Mouse (Mus musculus) gastrocnemius, adult 18-20 months (tissue): ENCODE results near the gene Sdc1. TPM values are rescaled to one million over a fixed set of nuclear protein-coding genes. Genes with fewer than 3 reads are reported as not detected.

Source experiments
- DNase-seq: peaks from one replicate; pipeline ENCODE4 v3.0.0; 2021; ENCODE audit warnings: low spot score
- total RNA-seq, 2 experiments: library from RNA; stranded (reverse); gene quantifications; 2 replicates each; pipeline ENCODE4 v1.2.3; 2021

Gene Sdc1
- total RNA-seq, 2 experiments from 2014 or later = 2.2 to 3.1 TPM

DNA sequence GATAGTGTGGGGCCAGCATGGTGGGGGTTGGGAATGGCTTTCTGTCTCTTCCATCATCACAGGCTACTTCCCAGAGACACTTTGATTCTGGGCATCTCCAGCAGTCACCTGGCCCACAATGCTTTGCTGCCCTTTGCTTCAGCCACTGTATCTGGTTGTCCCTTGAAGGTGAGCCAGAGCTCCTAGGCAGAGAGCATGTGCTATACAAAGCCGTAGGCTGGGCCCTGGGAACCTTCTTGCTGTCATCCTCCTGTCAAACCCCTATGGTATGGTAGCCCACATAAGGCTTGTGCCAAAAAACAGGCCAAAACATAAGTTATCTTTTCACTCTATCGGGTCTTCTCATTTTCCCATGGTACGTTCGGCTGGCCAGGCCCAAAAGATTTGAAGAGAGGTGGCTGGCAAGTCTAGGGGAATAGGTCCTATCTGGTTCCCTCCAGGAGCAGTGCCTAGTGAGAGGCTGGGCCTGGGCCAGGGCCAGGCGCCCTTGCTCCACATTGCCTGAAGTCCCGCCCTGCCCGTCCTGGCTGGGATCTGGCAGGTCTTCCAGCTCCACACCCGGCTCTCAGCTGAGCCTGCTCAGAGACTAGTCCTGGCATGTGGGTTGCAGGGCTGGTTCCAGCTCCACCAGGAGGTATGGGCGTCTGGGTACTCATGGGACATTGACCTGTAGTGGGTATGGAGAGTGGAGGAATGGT lies 10.7 kb downstream of the Sdc1 start:
- DNase-seq = peak; percentile 62

DNA sequence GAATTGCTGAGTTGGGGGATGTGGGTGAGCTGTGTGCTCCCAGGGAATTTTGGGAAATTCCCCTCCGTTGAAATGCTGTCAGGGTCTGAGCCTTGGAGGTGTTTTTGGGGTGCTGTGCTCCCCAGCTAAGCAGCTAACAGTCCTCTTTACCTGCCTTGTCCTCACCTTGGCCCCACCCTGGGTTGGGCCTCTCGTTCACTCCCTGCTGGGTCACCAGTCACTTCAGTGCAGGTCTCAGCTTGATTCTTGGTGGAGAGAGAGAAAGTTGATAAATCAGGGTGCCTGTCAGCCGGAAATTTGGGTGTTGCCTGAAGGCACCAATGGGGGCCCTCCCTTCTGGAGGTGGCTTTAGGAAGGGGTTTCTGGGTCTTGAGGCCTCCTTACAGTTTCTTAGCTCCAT lies 11.4 kb downstream of the Sdc1 start:
- DNase-seq = no peak

- no peak for DNase-seq
Measured at GRCm38 (mm10) chr12:8784189-8784588, 13.1 kb downstream of the Sdc1 start.

- DNase-seq = no peak
Measured at GRCm38 (mm10) chr12:8786476-8786875, 15.4 kb downstream of the Sdc1 start.

DNA sequence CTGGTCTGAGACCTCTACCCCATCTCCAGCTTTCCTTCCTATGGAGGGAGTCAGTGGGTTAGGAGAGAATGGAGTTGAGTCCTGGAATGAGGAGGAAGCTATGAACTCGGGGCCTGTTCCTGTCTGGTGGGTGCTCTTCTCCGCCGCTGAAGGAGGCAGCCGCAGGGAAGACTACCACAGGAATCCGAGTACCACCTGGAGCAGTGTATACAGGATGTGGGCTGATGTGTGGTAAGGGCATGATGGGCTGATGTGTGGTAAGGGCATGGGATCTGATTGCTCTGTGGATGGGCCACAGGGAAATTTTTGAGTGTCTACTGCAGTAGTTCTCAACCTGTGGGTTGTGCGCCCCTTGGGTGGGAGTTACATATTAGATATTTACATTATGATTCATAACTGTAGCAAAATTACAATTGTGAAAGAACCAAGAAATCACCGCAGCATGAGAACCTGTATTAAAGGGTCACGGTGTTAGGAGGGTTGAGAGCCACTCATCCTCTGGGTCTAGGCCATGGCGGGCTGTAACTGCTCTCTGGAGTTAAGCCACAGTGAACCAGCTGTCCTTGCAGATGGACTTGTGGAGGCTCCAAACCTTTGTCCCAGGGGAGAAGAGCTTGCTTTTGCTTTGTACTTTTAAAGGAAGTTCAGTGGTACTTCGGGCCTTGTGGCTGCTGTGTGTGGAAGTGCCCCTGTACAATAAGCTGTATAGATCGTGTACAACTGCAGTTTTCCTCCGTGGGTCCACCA lies 16.0 kb downstream of the Sdc1 start:
- peak; percentile 49 for DNase-seq

GRCm38 (mm10) chr12:8788469-8788868 lies 17.3 kb downstream of the Sdc1 start:
- no peak for DNase-seq

GRCm38 (mm10) chr12:8790615-8791014 lies 19.5 kb downstream of the Sdc1 start:
- DNase-seq = no peak

DNA sequence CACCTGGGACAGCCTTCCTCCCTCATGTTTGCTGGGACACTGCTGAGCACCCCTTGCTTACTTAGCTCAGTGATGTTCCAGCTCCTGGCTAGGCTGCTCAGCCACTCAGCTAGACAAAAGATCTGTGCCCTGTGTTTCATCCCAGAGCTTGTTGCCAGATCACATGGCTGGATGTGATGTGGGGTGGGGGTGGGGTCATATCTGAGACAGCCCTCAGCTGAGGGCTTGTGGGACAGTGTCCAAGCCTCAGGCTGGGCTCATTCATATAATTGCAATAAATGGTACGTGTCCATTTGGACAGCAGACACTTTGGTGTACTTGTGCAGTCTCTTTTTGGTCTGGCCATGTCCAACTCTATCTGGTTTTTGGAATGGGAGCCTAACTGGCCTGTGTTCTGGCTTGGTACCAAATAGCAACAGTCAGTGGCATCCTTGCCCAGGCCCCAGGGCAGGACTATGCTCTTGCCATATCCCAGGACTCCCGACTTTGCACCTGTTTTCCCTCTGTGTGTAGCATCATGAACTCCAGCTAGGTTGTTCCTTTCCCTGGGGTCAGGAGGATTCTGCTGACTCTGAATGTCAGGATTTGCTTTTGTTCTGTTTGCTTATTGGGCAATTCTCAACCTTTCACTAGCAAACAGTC lies 22.4 kb downstream of the Sdc1 start:
- no peak for DNase-seq

DNA sequence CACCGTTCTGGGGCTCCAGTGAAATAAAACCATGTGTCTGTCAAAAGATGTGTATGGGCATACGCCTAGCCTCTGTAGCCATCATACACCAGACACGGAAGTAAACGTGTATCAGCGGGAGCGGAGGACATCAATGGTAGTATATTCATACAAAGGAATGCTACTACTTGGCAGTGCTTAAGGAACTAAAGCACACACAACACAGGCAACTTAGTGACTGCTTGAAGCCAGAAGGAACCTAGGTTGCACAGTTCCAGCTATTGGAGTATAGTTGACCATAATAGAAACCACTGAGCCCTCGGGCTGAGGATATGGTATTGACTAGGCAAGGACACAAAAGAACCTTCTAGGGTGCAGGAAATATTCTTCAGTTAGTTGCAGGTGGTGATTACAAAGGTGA lies 26.8 kb downstream of the Sdc1 start:
- no peak for DNase-seq

DNA sequence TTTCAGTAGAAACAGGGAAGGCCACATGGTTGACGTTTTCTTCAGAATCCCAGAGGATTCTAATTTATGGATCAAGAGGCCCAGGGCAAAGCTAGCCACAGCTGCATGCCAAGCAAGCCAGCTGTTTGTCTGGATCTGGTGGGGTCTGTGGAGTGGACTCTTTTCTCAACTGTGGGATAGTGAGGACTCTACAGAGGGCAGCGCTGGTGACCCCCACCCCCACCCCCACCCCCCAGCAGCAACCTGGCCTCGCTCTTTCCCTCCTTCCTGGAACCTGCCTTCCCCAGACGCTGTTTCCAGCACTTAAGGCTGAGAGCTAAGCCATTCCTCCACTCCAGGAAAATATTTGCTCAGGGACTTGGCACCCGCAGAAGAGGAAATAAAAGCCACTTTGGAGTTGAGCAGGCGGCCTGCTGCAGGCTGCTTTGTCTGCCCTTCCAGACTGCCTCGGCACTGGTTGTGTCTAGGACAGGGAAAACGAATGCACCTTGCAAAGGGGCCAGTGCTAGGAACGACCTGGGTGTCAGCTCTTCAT lies 27.4 kb downstream of the Sdc1 start:
- DNase-seq = no peak

DNA sequence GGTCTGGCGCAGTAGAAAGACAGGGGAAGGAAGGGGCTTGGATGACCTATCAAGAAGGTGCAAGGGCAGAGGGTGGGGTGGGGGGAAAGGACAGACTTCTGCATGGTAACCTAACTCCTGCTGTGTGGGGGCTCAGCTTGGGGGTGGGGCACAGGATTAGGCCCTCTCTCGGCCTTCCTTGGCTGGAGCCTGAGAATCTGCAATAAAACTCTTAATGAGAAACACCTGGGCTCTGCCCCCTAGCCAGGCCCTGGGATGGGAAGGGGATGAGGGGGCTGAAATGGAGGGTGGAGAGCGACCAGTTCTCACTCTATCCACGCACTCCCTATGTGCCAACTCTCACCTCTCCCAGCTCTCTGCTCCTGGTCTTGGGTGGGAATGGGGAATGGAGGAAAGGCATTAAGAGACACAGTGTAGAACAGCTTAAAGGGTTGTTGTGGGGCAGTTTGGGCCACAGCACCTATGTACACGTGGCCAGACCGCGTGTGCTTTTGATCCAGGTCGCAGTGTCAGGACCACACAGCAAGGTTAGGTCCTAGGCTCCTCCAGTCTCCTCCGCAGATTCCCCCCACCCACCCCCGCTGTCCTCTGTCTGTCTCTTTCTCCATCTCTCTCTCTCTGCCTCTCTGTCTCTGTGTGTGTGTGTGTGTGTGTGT lies 32.4 kb downstream of the Sdc1 start:
- no peak for DNase-seq

DNA sequence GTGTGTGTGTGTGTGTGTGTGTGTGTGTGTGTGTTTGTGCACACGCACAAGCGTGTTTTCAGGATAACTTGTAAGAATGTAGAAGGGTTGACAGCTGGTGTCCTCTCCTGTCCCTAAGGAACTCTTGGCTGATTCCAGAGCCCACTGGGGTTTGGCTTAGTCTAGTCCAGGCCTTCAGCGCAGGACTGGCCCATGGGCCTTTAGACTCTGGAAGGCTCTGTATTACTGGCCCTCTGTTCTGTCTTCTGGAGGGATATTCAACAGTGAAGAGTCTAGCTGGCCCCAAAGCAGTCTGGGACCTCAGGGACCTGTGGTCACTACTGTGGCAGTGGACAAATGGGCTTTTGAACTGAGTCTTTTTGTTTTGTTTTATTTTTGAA lies 32.9 kb downstream of the Sdc1 start:
- DNase-seq = no peak

GRCm38 (mm10) chr12:8804934-8805722 lies 34.0 kb downstream of the Sdc1 start:
- DNase-seq = no peak

DNA sequence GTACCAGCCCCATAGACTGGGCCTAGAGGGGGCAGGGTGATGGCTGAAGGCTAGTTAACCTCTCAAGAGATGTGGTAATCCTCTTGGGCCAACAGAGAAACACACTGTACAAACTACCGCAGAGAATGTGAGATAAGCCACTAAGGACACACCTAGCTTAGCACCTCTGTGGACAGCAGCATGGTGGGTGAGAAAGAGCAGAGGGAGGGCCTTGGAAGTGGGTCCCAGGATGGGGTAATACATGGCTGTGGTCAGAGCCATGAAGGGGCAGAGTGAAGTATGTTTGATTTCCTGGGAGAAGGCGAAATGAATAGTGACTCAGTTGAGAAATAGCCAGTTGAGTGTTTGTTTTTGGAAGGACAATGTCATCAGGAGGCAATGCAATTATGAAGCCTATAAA lies 38.0 kb downstream of the Sdc1 start:
- DNase-seq = no peak

GRCm38 (mm10) chr12:8809626-8810025 lies 38.5 kb downstream of the Sdc1 start:
- no peak for DNase-seq

DNA sequence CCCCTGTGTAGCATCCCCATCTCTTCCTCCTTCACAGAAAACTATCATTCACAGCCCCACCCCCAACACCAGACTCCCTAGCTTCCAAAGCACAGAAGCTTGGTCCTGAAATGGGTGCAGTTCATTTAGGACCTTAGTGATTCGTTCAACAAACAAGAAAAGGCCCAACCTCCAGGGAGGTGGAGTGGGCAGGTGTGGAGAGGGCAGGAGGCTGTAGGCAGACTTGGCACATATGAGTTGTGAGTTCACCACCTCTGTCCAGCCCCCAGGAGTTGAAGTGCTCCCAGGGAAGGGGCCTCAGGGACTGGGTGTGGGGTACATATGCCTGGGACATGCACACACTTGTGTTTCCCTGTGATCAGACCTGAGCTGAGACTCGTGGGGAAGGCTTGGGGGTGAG lies 39.8 kb downstream of the Sdc1 start:
- DNase-seq = no peak

- DNase-seq = no peak
Measured at GRCm38 (mm10) chr12:8811441-8811871, 40.3 kb downstream of the Sdc1 start.

DNA sequence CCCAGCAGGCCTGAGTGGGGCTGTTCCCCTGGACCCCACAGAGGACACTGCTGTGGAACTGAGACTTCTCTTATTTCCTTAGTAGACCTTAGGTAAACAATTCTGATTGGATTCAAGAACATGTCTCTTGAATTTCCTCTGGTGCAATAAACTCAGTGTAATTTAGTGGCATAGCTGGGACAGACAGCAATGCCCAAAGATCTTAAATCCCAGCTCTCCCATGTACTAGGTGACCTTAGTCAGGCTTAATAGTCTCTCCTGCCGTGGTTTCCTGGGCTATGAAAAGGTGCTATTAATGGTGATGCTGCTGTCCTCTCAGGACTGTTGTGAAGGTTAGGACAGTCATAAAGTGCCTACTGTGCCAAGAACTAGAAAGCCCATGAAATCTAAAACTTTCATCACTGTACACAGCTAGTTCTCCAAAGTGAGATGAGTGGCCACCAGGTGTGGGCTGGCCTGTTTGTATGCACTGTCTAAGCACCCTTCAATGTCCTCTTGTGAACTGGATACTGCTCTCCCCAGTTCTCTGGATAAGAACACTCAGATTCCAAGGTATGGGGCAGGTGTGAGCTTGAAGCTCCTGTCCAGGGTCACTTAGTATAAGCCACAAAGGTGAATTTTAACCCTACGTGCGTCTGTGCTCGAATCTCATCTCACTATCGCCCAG lies 40.9 kb downstream of the Sdc1 start:
- no peak for DNase-seq

DNA sequence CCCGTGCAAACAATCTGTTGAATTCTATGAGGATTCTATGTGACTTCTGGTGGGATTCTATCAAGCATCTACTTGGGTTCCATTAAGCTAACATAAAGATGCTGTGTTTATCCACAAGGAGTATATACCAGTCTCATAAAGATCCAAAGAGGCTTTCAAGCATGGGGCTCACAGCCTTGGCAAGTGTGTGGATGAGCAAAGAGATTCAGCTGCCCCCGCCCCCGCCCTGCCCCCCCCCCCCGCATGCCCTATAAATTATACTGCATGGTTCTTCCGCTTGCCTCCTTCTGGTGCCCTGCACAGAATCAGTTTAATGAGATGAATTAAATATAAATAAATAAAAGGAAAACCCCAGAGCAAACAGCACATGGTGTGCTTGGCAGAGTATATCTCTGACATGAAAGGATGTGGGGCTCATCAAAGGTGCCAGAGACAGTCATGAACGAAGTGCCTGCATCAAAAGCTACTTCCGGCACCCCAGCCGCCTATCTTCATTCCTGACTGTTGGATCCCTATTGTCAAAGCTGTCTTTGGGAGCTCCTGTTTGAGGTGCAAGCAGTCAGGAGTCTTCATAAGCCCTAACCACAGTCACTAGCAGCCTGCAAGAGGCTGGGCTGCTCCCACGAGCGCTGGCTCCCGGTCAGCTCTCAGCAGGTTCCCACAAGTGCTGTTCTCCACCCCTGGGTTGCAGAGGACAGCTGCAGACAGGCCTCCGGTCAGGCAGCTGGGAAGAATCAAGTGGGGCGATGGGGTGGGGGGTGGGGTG lies 46.5 kb downstream of the Sdc1 start:
- no peak for DNase-seq

GRCm38 (mm10) chr12:8818233-8818672 lies 47.1 kb downstream of the Sdc1 start:
- no peak for DNase-seq
